Mouse (Mus musculus) spleen, postnatal 10 days (tissue): ENCODE data around the gene Slc35c2.

Experiments used
- DNase-seq, 2 experiments: peaks; one replicate each; pipeline ENCODE4 v3.0.0; 2021 to 2022; ENCODE audit warnings: low spot score in 2 of 2

The Slc35c2 gene

GRCm38 (mm10) chr2:165239533-165240144, 48.0 kb downstream of the Slc35c2 start:
- DNase-seq, result no peak

DNA sequence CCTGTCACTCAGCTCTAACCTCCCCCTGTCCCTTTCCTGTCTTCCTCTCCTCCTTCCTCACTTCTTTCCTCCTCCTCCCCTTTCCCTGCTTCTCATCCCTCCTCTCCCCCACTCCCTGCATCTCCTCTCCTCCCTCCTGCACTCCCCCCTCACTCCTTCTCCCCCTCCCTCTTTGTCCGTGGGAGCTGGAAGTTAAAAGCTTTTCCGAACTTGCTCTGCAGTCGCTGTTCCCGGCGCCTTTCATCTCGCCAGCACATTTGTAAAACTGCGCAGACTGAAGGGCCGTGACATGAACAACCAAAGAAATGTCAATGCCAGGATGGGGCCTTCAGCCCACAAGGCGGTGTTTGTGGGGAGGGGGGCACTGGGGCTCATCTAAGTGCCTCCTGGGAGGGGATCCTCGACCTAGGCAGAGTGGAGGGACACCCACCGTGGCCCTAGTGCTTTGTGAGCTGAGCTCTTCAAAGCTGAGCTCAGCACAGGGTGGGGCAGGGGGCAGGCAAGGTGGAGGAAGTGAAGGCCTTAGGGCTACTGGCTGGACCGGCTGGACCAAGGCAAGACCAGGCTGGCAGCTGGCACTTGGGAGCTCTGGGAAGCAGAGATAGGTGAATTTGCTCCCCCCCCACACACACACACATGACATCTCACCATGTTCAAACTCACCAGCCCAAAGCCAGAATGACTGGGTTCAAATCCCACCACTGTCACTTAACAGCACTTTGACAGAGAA, 49.1 kb downstream of the Slc35c2 start:
- no peak for DNase-seq

GRCm38 (mm10) chr2:165234613-165235291, 52.9 kb downstream of the Slc35c2 start, which contains the start of gene Cdh22:
TSS of gene Cdh22 (minus strand) at chr2:165234853.
- peak in 1 of 2 experiments; percentile 50 for DNase-seq

GRCm38 (mm10) chr2:165234291-165234612, 53.4 kb downstream of the Slc35c2 start:
- no peak for DNase-seq

GRCm38 (mm10) chr2:165233491-165234290, 54.0 kb downstream of the Slc35c2 start:
- DNase-seq, result peak; percentile 21 to 68

DNA sequence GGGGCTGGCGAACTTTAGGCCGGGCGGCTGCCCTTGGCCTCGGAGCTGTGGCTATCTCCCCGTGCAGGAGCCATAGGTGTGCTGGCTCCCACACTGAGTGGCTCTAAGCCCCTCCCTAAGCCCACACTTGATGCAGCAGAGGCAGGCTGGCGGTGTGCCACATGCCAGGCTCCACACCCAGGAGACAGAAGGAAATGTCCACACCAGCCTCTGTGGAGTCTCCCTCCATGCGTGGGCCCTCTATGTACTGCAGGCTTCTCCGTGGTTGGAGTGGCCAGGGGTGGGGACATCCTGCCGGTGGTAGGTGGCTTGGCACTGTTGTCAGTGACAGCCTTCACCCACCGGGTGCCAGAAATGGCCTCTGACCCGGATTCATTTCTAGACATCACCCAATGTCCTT, 58.6 kb downstream of the Slc35c2 start:
- DNase-seq, result no peak
